Mouse (Mus musculus) G1E (cell line): ENCODE measurements around the gene Gm42669.

ENCODE experiments used
- CTCF ChIP-seq: IDR thresholded peaks from 2 replicates; pipeline ENCODE4 v1.5.1; 2012; ENCODE audit warnings: low read depth, low read length, inconsistent platforms, mixed read lengths
- GATA1 ChIP-seq: IDR thresholded peaks from 2 replicates; pipeline ENCODE4 v1.6.1; 2012; ENCODE audit warnings: borderline replicate concordance, low read length, inconsistent platforms, mixed read lengths
- TAL1 ChIP-seq: conservative IDR thresholded peaks from 2 replicates; pipeline ENCODE4 v1.6.1; 2012; ENCODE audit warnings: low read depth, low read length, inconsistent platforms, mixed read lengths

DNA sequence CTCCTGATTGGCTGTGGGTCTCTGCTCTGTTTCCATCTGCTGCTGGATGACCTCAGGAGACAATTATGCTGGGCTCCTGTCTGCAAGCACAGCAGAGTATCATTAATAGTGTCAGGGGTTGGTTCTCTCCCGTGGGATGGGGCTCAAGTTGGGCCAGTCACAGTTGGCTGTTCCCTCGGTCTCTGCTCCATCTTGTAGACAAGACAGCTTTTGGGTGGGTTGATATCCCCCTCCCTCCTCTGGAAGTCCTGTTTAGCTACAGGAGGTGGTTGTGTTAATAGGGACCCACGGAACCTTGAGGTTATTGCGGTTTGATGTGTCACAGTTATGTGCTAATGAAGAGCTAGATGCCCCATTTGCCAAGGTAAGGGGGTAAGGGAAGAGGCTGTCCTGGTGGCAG, 18.4 kb upstream of the Gm42669 start:
- no peak for TF ChIP-seq CTCF
- no peak for TF ChIP-seq GATA1
- TF ChIP-seq TAL1, result no peak
